18 mouse cellular contexts compared by ENCODE assay signal in the genomic region with DNA sequence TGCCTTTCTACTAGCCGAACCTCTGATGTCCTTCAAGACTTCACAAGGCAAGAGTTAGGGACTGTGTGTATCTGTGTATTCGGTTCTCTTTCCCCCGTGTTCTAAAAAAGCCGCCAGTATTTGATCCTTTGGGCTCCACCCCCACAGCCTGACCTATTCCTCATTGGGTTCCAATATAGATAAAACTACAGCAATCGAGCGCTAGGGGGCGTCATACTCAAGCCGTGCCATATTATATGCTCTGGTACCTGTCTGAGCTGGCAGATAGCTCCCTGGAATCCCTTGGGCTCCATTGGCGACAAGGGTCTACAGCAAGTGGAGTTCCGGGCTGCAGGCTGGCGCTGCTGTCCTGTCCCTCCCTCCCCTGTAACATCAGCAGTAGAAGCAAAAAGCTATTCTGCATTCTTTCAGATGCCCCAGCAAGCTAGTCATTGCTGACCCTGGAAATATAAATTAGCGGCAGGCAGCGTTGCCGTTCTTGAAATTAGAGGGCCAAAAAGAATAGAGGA.
DNase-seq lines count a peak whose midpoint lies in the region; ATAC-seq and TF ChIP-seq lines count a peak whose summit lies in the region.
"Had no signal": no experiment of that assay in that cellular context is flagged by ENCODE, and none has a peak within 500 bp of the region (broad histone marks: within the 10 kb centered on the region; RNA-seq: fewer than 3 reads in every experiment).

No protein-coding gene starts in this region.

- WGBS in forebrain, postnatal 0 days: 77% methylated on average over 14 of the region's 14 CpGs
- WGBS in forebrain, embryonic 11.5 days: 79% methylated on average over 14 of the region's 14 CpGs
- 73% methylated on average over 14 of the region's 14 CpGs for WGBS in kidney, postnatal 0 days

- H3K4me3 ChIP-seq in forebrain, postnatal 0 days (ENCODE audit: low read depth, low read length): no peak overlapping the region
- no peak overlapping the region for H3K4me3 ChIP-seq in forebrain, embryonic 11.5 days (ENCODE audit: low read depth, low read length)
- no peak overlapping the region for H3K4me3 ChIP-seq in kidney, postnatal 0 days (replicated peaks; ENCODE audit: low read depth, low read length)
- no peak overlapping the region; the same call in 1 of the 2 replicates for H3K4me3 ChIP-seq in testis, adult 2 months (ENCODE audit: control insufficient read depth, low read depth, low read length)
- H3K4me3 ChIP-seq: embryonic facial prominence, embryonic 13.5 days; megakaryocyte, embryonic 14.5 days had no signal

- no peaks in the 10 kb centered on the region for H3K9me3 ChIP-seq in forebrain, postnatal 0 days (ENCODE audit: low read length)
- H3K9me3 ChIP-seq in forebrain, embryonic 11.5 days (ENCODE audit: control insufficient read depth, low read length): no peaks in the 10 kb centered on the region
- no peaks in the 10 kb centered on the region for H3K9me3 ChIP-seq in kidney, postnatal 0 days (replicated peaks; ENCODE audit: low read length)
- H3K9me3 ChIP-seq: embryonic facial prominence, embryonic 13.5 days had no signal

- H3K27me3 ChIP-seq in forebrain, postnatal 0 days (ENCODE audit: insufficient read depth, low read length): no peaks in the 10 kb centered on the region
- no peaks in the 10 kb centered on the region for H3K27me3 ChIP-seq in forebrain, embryonic 11.5 days (ENCODE audit: control insufficient read depth, insufficient read depth, low read length)
- H3K27me3 ChIP-seq in kidney, postnatal 0 days (ENCODE audit: insufficient read depth, low read length): no peaks in the 10 kb centered on the region
- no peaks in the 10 kb centered on the region for H3K27me3 ChIP-seq in testis, adult 2 months (ENCODE audit: control insufficient read depth, insufficient read depth, low read length)
- H3K27me3 ChIP-seq: embryonic facial prominence, embryonic 13.5 days; megakaryocyte, embryonic 14.5 days had no signal

- no peak overlapping the region for H3K27ac ChIP-seq in forebrain, postnatal 0 days (ENCODE audit: low read depth, low read length)
- H3K27ac ChIP-seq in forebrain, embryonic 11.5 days (ENCODE audit: low read depth, low read length): no peak overlapping the region
- H3K27ac ChIP-seq in kidney, postnatal 0 days: no peak overlapping the region
- no peak overlapping the region for H3K27ac ChIP-seq in testis, adult 2 months (ENCODE audit: control insufficient read depth, insufficient read depth, low read depth, low read length)
- H3K27ac ChIP-seq: embryonic facial prominence, embryonic 13.5 days had no signal

- TF ChIP-seq CTCF in forebrain, postnatal 0 days (IDR thresholded peaks at IDR 0.05; ENCODE audit: low read depth): peak; percentile 2; the same call in 1 of the 2 replicates
- TF ChIP-seq CTCF in kidney, postnatal 0 days (IDR thresholded peaks at IDR 0.05; ENCODE audit: low read depth): peak; percentile 36
- peak; percentile 39; the same call in 1 of the 2 replicates for TF ChIP-seq CTCF in testis, adult 2 months (IDR thresholded peaks at IDR 0.05; ENCODE audit: control insufficient read depth, insufficient read depth, insufficient replicate concordance, low read depth, low read length)

- no peak for TF ChIP-seq POLR2A in testis, adult 2 months (IDR thresholded peaks at IDR 0.05; ENCODE audit: control insufficient read depth, low read depth, low read length)

- peaks cover 11% of the 10 kb centered on the region for H3K4me1 ChIP-seq in forebrain, postnatal 0 days (ENCODE audit: insufficient read depth)
- no peaks in the 10 kb centered on the region for H3K4me1 ChIP-seq in forebrain, embryonic 11.5 days (replicated peaks; ENCODE audit: control insufficient read depth, insufficient read depth, low read length)
- peaks cover 4% of the 10 kb centered on the region; the same call in 1 of the 2 replicates for H3K4me1 ChIP-seq in kidney, postnatal 0 days (replicated peaks; ENCODE audit: insufficient read depth, low read length)
- H3K4me1 ChIP-seq in testis, adult 2 months (ENCODE audit: control insufficient read depth, insufficient read depth, low read length): peaks cover 5% of the 10 kb centered on the region
- H3K4me1 ChIP-seq: megakaryocyte, embryonic 14.5 days had no signal

- no peak overlapping the region for H3K4me2 ChIP-seq in forebrain, postnatal 0 days (ENCODE audit: low read depth)
- H3K4me2 ChIP-seq in forebrain, embryonic 11.5 days (ENCODE audit: low read depth, low read length, severe bottlenecking): no peak overlapping the region
- H3K4me2 ChIP-seq in kidney, postnatal 0 days (ENCODE audit: low read length): no peak overlapping the region
- H3K4me2 ChIP-seq: embryonic facial prominence, embryonic 13.5 days; liver, embryonic 11.5 days had no signal

- DNase-seq in forebrain, postnatal 0 days: no peak
- no peak for DNase-seq in forebrain, embryonic 11.5 days (ENCODE audit: low spot score)
- DNase-seq in kidney, postnatal 0 days (ENCODE audit: low spot score): no peak
- DNase-seq in kidney, postnatal 14 days: no peak
- DNase-seq in testis, postnatal 14 days (ENCODE audit: low spot score): no peak
- DNase-seq in yolk sac, embryonic 10.5 days (ENCODE audit: low spot score): peak; percentile 5
- DNase-seq in ovary, postnatal 36 days (ENCODE audit: low spot score): no peak
- DNase-seq: adrenal gland, adult 8-10 months; cerebellum, adult 18-20 months; heart, adult 18-20 months; kidney, postnatal 10 days; left cerebral cortex, postnatal 4 days; right cerebral cortex, postnatal 4 days; thymus, adult 2 months had no signal

- ATAC-seq in forebrain, postnatal 0 days: no peak
- ATAC-seq in forebrain, embryonic 11.5 days (replicated peaks; ENCODE audit: low FRiP score): no peak
- ATAC-seq in kidney, postnatal 0 days (replicated peaks; ENCODE audit: low FRiP score, low read depth): no peak

- no peaks in the 10 kb centered on the region; the same call in 1 of the 2 replicates for H3K36me3 ChIP-seq in forebrain, postnatal 0 days (ENCODE audit: insufficient read depth)
- H3K36me3 ChIP-seq in forebrain, embryonic 11.5 days (ENCODE audit: control insufficient read depth, insufficient read depth, low read length): no peaks in the 10 kb centered on the region
- H3K36me3 ChIP-seq in kidney, postnatal 0 days (ENCODE audit: insufficient read depth, low read length): no peaks in the 10 kb centered on the region
- H3K36me3 ChIP-seq in testis, adult 2 months (ENCODE audit: control insufficient read depth, insufficient read depth, low read length): no peaks in the 10 kb centered on the region

- H3K9ac ChIP-seq in forebrain, postnatal 0 days: no peak overlapping the region
- no peak overlapping the region for H3K9ac ChIP-seq in forebrain, embryonic 11.5 days (ENCODE audit: low read length)
- no peak overlapping the region for H3K9ac ChIP-seq in kidney, postnatal 0 days (ENCODE audit: low read depth, low read length)
- H3K9ac ChIP-seq: embryonic facial prominence, embryonic 13.5 days had no signal
